Mouse (Mus musculus): Measurements from ENCODE around the gene Clec4a2. TPM values are rescaled to one million over a fixed set of nuclear protein-coding genes. Genes with fewer than 3 reads are reported as not detected.

The Clec4a2 gene
- 18.8 TPM for polyA plus RNA-seq (2014; fragmentation: Illumina TruSeq; extraction: RNeasy Lipid Tissue Mini Kit (QIAGEN cat#74804))

GRCm38 (mm10) chr6:123106128-123106527 lies at the start of gene Clec4a2:
Gene Clec4a2, plus strand, starts transcription at chr6:123106428.

GRCm38 (mm10) chr6:123172593-123172992 lies 66.4 kb downstream of the Clec4a2 start, which contains the start of gene Clec4b2:
Gene Clec4b2, plus strand, starts transcription at chr6:123172893.

Other genes with a start within 250 kb of the Clec4a2 start
- 37.0 TPM for gene Necap1, start 232.0 kb upstream of the Clec4a2 start, polyA plus RNA-seq (2014; fragmentation: Illumina TruSeq; extraction: RNeasy Lipid Tissue Mini Kit (QIAGEN cat#74804))
- 19.5 TPM for gene Clec4a1, start 184.6 kb upstream of the Clec4a2 start, polyA plus RNA-seq (2014; fragmentation: Illumina TruSeq; extraction: RNeasy Lipid Tissue Mini Kit (QIAGEN cat#74804))
- gene Clec4a3, start 153.9 kb upstream of the Clec4a2 start, polyA plus RNA-seq (2014; fragmentation: Illumina TruSeq; extraction: RNeasy Lipid Tissue Mini Kit (QIAGEN cat#74804)): 38.7 TPM
- not detected for gene Clec4a4, start 116.1 kb upstream of the Clec4a2 start, polyA plus RNA-seq (2014; fragmentation: Illumina TruSeq; extraction: RNeasy Lipid Tissue Mini Kit (QIAGEN cat#74804))
- 2.7 TPM for gene Clec4b1, start 56.5 kb upstream of the Clec4a2 start, polyA plus RNA-seq (2014; fragmentation: Illumina TruSeq; extraction: RNeasy Lipid Tissue Mini Kit (QIAGEN cat#74804))
- gene Clec4b2, start 66.5 kb downstream of the Clec4a2 start, polyA plus RNA-seq (2014; fragmentation: Illumina TruSeq; extraction: RNeasy Lipid Tissue Mini Kit (QIAGEN cat#74804)): not detected
- 8.0 TPM for gene Clec4n, start 123.4 kb downstream of the Clec4a2 start, polyA plus RNA-seq (2014; fragmentation: Illumina TruSeq; extraction: RNeasy Lipid Tissue Mini Kit (QIAGEN cat#74804))
- 8.3 TPM for gene Clec4d, start 155.7 kb downstream of the Clec4a2 start, polyA plus RNA-seq (2014; fragmentation: Illumina TruSeq; extraction: RNeasy Lipid Tissue Mini Kit (QIAGEN cat#74804))
- 3.0 TPM for gene Clec4e, start 183.4 kb downstream of the Clec4a2 start, polyA plus RNA-seq (2014; fragmentation: Illumina TruSeq; extraction: RNeasy Lipid Tissue Mini Kit (QIAGEN cat#74804))
- gene Vmn2r19, start 201.9 kb downstream of the Clec4a2 start, polyA plus RNA-seq (2014; fragmentation: Illumina TruSeq; extraction: RNeasy Lipid Tissue Mini Kit (QIAGEN cat#74804)): not detected

All from ovary, adult 10 weeks (tissue).